Mouse (Mus musculus): ENCODE results near the gene Fbxl15. TPM values are rescaled to one million over a fixed set of nuclear protein-coding genes. Genes with fewer than 3 reads are reported as not detected.

Fbxl15 gene
- polyA plus RNA-seq, 1 experiment from 2014 or later = 9.9 TPM

DNA sequence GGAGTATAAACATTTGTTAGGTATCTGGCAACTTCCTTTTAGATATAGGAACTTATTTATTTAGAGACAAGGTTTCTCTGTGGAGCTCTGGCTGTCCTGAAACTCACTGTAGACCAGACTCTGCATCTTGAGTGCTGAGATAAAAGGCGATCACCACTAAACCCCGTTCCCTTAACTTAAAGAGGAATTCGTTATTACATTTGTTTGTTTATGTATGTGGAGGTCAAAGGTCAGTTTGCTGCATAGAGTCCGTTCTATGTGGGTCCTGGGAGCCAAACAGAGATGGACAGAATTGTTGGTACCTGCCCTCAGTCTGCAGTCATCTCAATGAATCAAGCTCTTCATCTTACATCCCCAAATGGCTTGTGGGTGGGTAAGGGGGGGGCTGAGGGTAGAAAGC lies 47.9 kb downstream of the Fbxl15 start:
- no peaks in the 10 kb centered on the region for H3K27me3 ChIP-seq (replicated peaks)
- H3K9me3 ChIP-seq (replicated peaks) = no peaks in the 10 kb centered on the region
- ATAC-seq (ENCODE audit: insufficient number of reproducible peaks, low FRiP score) = no peak
- 48% methylated on average over 4 of the region's 4 CpGs for WGBS
- H3K4me3 ChIP-seq = no peak overlapping the region
- H3K4me1 ChIP-seq (replicated peaks) = no peaks in the 10 kb centered on the region; the same call in 1 of the 2 replicates
- no peak overlapping the region for H3K4me2 ChIP-seq
- peaks cover 46% of the 10 kb centered on the region for H3K36me3 ChIP-seq
- H3K27ac ChIP-seq (ENCODE audit: poor library complexity, severe bottlenecking) = no peak overlapping the region
- H3K9ac ChIP-seq = no peak overlapping the region

MicroRNAs encoded within 50 kb of the gene (microRNA counts, 519-probe panel; counts per million panel counts)
- microRNA mmu-miR-146b = not detected

Small RNAs within 50 kb of the gene (microRNA-seq; reads per million reads assigned to microRNA genes)
- gene Mir146b = not detected

Other genes with a start within 250 kb of the Fbxl15 start
- not detected in 2 replicates for gene Elovl3, start 196.3 kb upstream of the Fbxl15 start, polyA plus RNA-seq (2016; fragmentation: Nextera tagmentation; extraction: Ambion mirVana)
- 1.0 and 2.2 TPM in 2 replicates for gene Pitx3, start 179.9 kb upstream of the Fbxl15 start, polyA plus RNA-seq (2016; fragmentation: Nextera tagmentation; extraction: Ambion mirVana)
- 53.5 and 54.1 TPM in 2 replicates for gene Gbf1, start 175.7 kb upstream of the Fbxl15 start, polyA plus RNA-seq (2016; fragmentation: Nextera tagmentation; extraction: Ambion mirVana)
- gene Nfkb2, start 23.9 kb upstream of the Fbxl15 start, polyA plus RNA-seq (2016; fragmentation: Nextera tagmentation; extraction: Ambion mirVana) = 7.2 and 7.6 TPM in 2 replicates
- 12.0 and 13.4 TPM in 2 replicates for gene Psd, start 1.0 kb upstream of the Fbxl15 start, polyA plus RNA-seq (2016; fragmentation: Nextera tagmentation; extraction: Ambion mirVana)
- gene Cuedc2, start 10.5 kb downstream of the Fbxl15 start, polyA plus RNA-seq (2016; fragmentation: Nextera tagmentation; extraction: Ambion mirVana) = 97.7 and 116 TPM in 2 replicates
- 4.3 and 4.4 TPM in 2 replicates for gene Mfsd13a, start 12.9 kb downstream of the Fbxl15 start, polyA plus RNA-seq (2016; fragmentation: Nextera tagmentation; extraction: Ambion mirVana)
- 0.36 and 1.2 TPM in 2 replicates for gene 2310034G01Rik, start 22.1 kb downstream of the Fbxl15 start, polyA plus RNA-seq (2016; fragmentation: Nextera tagmentation; extraction: Ambion mirVana)
- 118 and 120 TPM in 2 replicates for gene Actr1a, start 67.6 kb downstream of the Fbxl15 start, polyA plus RNA-seq (2016; fragmentation: Nextera tagmentation; extraction: Ambion mirVana)
- gene Sufu, start 68.7 kb downstream of the Fbxl15 start, polyA plus RNA-seq (2016; fragmentation: Nextera tagmentation; extraction: Ambion mirVana) = 24.1 and 27.2 TPM in 2 replicates
- 24.1 and 24.2 TPM in 2 replicates for gene Trim8, start 173.5 kb downstream of the Fbxl15 start, polyA plus RNA-seq (2016; fragmentation: Nextera tagmentation; extraction: Ambion mirVana)
- 88.2 and 94.4 TPM in 2 replicates for gene Arl3, start 245.0 kb downstream of the Fbxl15 start, polyA plus RNA-seq (2016; fragmentation: Nextera tagmentation; extraction: Ambion mirVana)
- gene Sfxn2, start 245.2 kb downstream of the Fbxl15 start, polyA plus RNA-seq (2016; fragmentation: Nextera tagmentation; extraction: Ambion mirVana) = 8.1 and 8.9 TPM in 2 replicates